ENCODE assay signal across 7 mouse cellular contexts in the genomic region with DNA sequence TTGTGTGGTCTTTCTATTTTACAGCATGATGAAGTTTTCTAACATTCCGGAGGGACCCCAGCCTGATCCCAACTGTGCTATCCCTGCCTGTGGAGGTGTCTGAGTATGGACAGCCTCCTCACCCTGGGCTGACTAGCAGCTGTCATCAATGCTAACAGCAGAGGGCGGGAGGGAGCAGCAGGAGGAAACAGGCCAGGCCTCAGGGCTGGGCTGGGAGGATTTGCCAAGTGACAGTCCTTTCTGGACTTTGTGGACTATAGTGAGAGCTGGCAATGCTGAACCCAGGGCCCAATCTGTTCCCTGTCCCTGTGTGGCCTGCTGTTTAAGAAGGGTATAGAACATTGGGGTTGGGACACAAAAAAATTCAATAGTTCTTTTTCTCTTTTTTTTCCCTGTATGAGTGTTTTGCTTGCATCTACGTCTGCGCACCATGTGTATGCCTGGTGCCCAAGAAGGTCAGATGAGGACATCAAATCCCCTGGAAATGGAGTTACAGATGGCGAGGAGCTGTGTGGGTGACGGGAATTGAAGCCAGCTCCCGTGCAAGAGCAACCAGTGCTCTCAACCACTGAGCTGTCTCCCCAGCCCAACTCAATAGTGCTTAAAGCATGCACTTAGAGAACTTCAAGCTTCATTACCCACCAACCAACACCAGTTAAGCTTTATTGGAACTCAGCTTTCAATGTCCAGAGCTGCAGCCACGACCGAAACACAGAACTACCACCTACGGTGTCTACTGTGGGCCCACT.
DNase-seq lines count a peak whose midpoint lies in the region; ATAC-seq and TF ChIP-seq lines count a peak whose summit lies in the region.

No protein-coding gene starts in this region.

- ATAC-seq in embryonic facial prominence, embryonic 12.5 days (ENCODE audit: insufficient number of reproducible peaks, insufficient read depth, low FRiP score, low TSS enrichment): 0 out of 2 replicates have a peak, but pooled peaks have one; percentile 61
- peak; percentile 77 for ATAC-seq in kidney, postnatal 0 days (replicated peaks; ENCODE audit: low FRiP score, low read depth)
- 0 out of 2 replicates have a peak, but pooled peaks have one; percentile 44 for ATAC-seq in stomach, embryonic 14.5 days (ENCODE audit: insufficient number of reproducible peaks, insufficient read depth, low FRiP score, low read depth)

- WGBS in embryonic facial prominence, embryonic 12.5 days: 62% methylated on average over 10 of the region's 10 CpGs
- WGBS in kidney, postnatal 0 days: 53% methylated on average over 10 of the region's 10 CpGs
- 83% methylated on average over 10 of the region's 10 CpGs for WGBS in stomach, embryonic 14.5 days

- no peaks in the 10 kb centered on the region for H3K4me1 ChIP-seq in embryonic facial prominence, embryonic 12.5 days
- no peaks in the 10 kb centered on the region; the same call in 1 of the 2 replicates for H3K4me1 ChIP-seq in kidney, postnatal 0 days (replicated peaks; ENCODE audit: insufficient read depth, low read length)
- no peaks in the 10 kb centered on the region for H3K4me1 ChIP-seq in stomach, embryonic 14.5 days (ENCODE audit: control insufficient read depth, insufficient read depth, low read length)

- H3K27ac ChIP-seq in embryonic facial prominence, embryonic 12.5 days: peak overlapping the region; percentile 41; the same call in 1 of the 2 replicates
- peak overlapping the region; percentile 62 for H3K27ac ChIP-seq in kidney, postnatal 0 days
- no peak overlapping the region for H3K27ac ChIP-seq in stomach, embryonic 14.5 days (ENCODE audit: low read length)

- DNase-seq in adrenal gland, postnatal 36 days: peak; percentile 83 to 88
- peak; percentile 81 to 89 for DNase-seq in heart, adult 9 months (ENCODE audit: low spot score in 2 of 2)
- DNase-seq in kidney, postnatal 0 days (ENCODE audit: low spot score): peak; percentile 84
- DNase-seq in liver: peak; percentile 62
- peak; percentile 48 for DNase-seq in naive thymus-derived CD4-positive, alpha-beta T cell, adult 2 months (ENCODE audit: low read depth)

- no peaks in the 10 kb centered on the region for H3K9me3 ChIP-seq in embryonic facial prominence, embryonic 12.5 days
- no peaks in the 10 kb centered on the region for H3K9me3 ChIP-seq in kidney, postnatal 0 days (replicated peaks; ENCODE audit: low read length)
- H3K9me3 ChIP-seq in stomach, embryonic 14.5 days (ENCODE audit: control insufficient read depth, low read depth, low read length): no peaks in the 10 kb centered on the region

- no peak overlapping the region for H3K4me2 ChIP-seq in embryonic facial prominence, embryonic 12.5 days (replicated peaks)
- H3K4me2 ChIP-seq in kidney, postnatal 0 days (ENCODE audit: low read length): no peak overlapping the region
- H3K4me2 ChIP-seq in stomach, embryonic 14.5 days (replicated peaks; ENCODE audit: low read depth, low read length): no peak overlapping the region

- H3K36me3 ChIP-seq in embryonic facial prominence, embryonic 12.5 days: peaks cover 85% of the 10 kb centered on the region
- H3K36me3 ChIP-seq in kidney, postnatal 0 days (ENCODE audit: insufficient read depth, low read length): peaks cover 45% of the 10 kb centered on the region
- H3K36me3 ChIP-seq in stomach, embryonic 14.5 days (ENCODE audit: control insufficient read depth, insufficient read depth, low read length): peaks cover 71% of the 10 kb centered on the region

- H3K27me3 ChIP-seq in embryonic facial prominence, embryonic 12.5 days: no peaks in the 10 kb centered on the region
- H3K27me3 ChIP-seq in kidney, postnatal 0 days (ENCODE audit: insufficient read depth, low read length): no peaks in the 10 kb centered on the region
- no peaks in the 10 kb centered on the region for H3K27me3 ChIP-seq in stomach, embryonic 14.5 days (ENCODE audit: control insufficient read depth, insufficient read depth, low read length)

- H3K9ac ChIP-seq in embryonic facial prominence, embryonic 12.5 days: no peak overlapping the region
- no peak overlapping the region for H3K9ac ChIP-seq in kidney, postnatal 0 days (ENCODE audit: low read depth, low read length)
- no peak overlapping the region for H3K9ac ChIP-seq in stomach, embryonic 14.5 days (replicated peaks; ENCODE audit: low read depth, low read length)

- no peak overlapping the region for H3K4me3 ChIP-seq in embryonic facial prominence, embryonic 12.5 days
- H3K4me3 ChIP-seq in kidney, postnatal 0 days (replicated peaks; ENCODE audit: low read depth, low read length): no peak overlapping the region
- no peak overlapping the region for H3K4me3 ChIP-seq in stomach, embryonic 14.5 days (ENCODE audit: low read depth, low read length)

- TF ChIP-seq CTCF in kidney, postnatal 0 days (IDR thresholded peaks at IDR 0.05; ENCODE audit: low read depth): peak; percentile 90
